ENCODE assay signal across 8 mouse cellular contexts in genomic region chr8:120828279-120828678, GRCm38 (mm10).
A peak's percentile ranks its signal among the peaks of the same experiment; 100 is the strongest.
DNase-seq lines count a peak whose midpoint lies in the region; ATAC-seq and TF ChIP-seq lines count a peak whose summit lies in the region.

No protein-coding gene starts in this region.

- DNase-seq in forebrain, postnatal 0 days, result no peak
- DNase-seq in ovary, postnatal 14 days (ENCODE audit: low spot score), result peak; percentile 35
- no peak for DNase-seq in ovary, adult 18-20 months (ENCODE audit: low spot score)
- DNase-seq in cerebellum, postnatal 25 days, result peak; percentile 40 to 56
- DNase-seq in lung, postnatal 0 days (ENCODE audit: low spot score), result no peak
- peak; percentile 74 for DNase-seq in stomach, postnatal 0 days (ENCODE audit: low spot score)
- DNase-seq in hindbrain, embryonic 14.5 days (ENCODE audit: low spot score), result no peak

- H3K9me3 ChIP-seq in forebrain, postnatal 0 days (ENCODE audit: low read length), result no peaks in the 10 kb centered on the region
- no peaks in the 10 kb centered on the region for H3K9me3 ChIP-seq in forebrain, embryonic 15.5 days
- H3K9me3 ChIP-seq in lung, postnatal 0 days (ENCODE audit: low read length), result no peaks in the 10 kb centered on the region
- H3K9me3 ChIP-seq in stomach, postnatal 0 days (ENCODE audit: control insufficient read depth, low read length), result no peaks in the 10 kb centered on the region
- H3K9me3 ChIP-seq in hindbrain, embryonic 14.5 days (ENCODE audit: control insufficient read depth, low read length), result no peaks in the 10 kb centered on the region; the same call in 1 of the 2 replicates

- no peak overlapping the region for H3K9ac ChIP-seq in forebrain, postnatal 0 days
- no peak overlapping the region for H3K9ac ChIP-seq in forebrain, embryonic 15.5 days (replicated peaks)
- H3K9ac ChIP-seq in lung, postnatal 0 days (replicated peaks; ENCODE audit: low read depth), result no peak overlapping the region
- H3K9ac ChIP-seq in stomach, postnatal 0 days (ENCODE audit: low read length), result no peak overlapping the region
- no peak overlapping the region for H3K9ac ChIP-seq in hindbrain, embryonic 14.5 days

- no peak overlapping the region for H3K4me3 ChIP-seq in forebrain, postnatal 0 days (ENCODE audit: low read depth, low read length)
- H3K4me3 ChIP-seq in forebrain, embryonic 15.5 days, result no peak overlapping the region
- H3K4me3 ChIP-seq in lung, postnatal 0 days (ENCODE audit: low read depth, low read length), result no peak overlapping the region
- no peak overlapping the region for H3K4me3 ChIP-seq in stomach, postnatal 0 days (ENCODE audit: low read depth, low read length)
- H3K4me3 ChIP-seq in hindbrain, embryonic 14.5 days (replicated peaks; ENCODE audit: low read length), result no peak overlapping the region

- H3K27me3 ChIP-seq in forebrain, postnatal 0 days (ENCODE audit: insufficient read depth, low read length), result no peaks in the 10 kb centered on the region
- H3K27me3 ChIP-seq in forebrain, embryonic 15.5 days, result no peaks in the 10 kb centered on the region; the same call in 1 of the 2 replicates
- no peaks in the 10 kb centered on the region for H3K27me3 ChIP-seq in lung, postnatal 0 days (replicated peaks; ENCODE audit: insufficient read depth, low read length)
- H3K27me3 ChIP-seq in stomach, postnatal 0 days (ENCODE audit: control insufficient read depth, insufficient read depth, low read length), result no peaks in the 10 kb centered on the region
- no peaks in the 10 kb centered on the region for H3K27me3 ChIP-seq in hindbrain, embryonic 14.5 days (ENCODE audit: control insufficient read depth, insufficient read depth, low read length)

- TF ChIP-seq CTCF in forebrain, postnatal 0 days (IDR thresholded peaks at IDR 0.05; ENCODE audit: low read depth), result peak; percentile 81
- peak; percentile 96 for TF ChIP-seq CTCF in lung, postnatal 0 days (IDR thresholded peaks at IDR 0.05)
- TF ChIP-seq CTCF in stomach, postnatal 0 days (IDR thresholded peaks at IDR 0.05; ENCODE audit: low read depth), result peak; percentile 94

- no peaks in the 10 kb centered on the region for H3K36me3 ChIP-seq in forebrain, postnatal 0 days (ENCODE audit: insufficient read depth)
- H3K36me3 ChIP-seq in forebrain, embryonic 15.5 days, result no peaks in the 10 kb centered on the region
- no peaks in the 10 kb centered on the region for H3K36me3 ChIP-seq in lung, postnatal 0 days (ENCODE audit: insufficient read depth, low read length)
- H3K36me3 ChIP-seq in stomach, postnatal 0 days (ENCODE audit: control insufficient read depth, insufficient read depth, low read length), result no peaks in the 10 kb centered on the region
- no peaks in the 10 kb centered on the region for H3K36me3 ChIP-seq in hindbrain, embryonic 14.5 days (replicated peaks; ENCODE audit: control insufficient read depth, insufficient read depth)

- ATAC-seq in forebrain, postnatal 0 days, result no peak
- no peak for ATAC-seq in forebrain, embryonic 15.5 days (replicated peaks)
- ATAC-seq in lung, postnatal 0 days, result no peak
- peak; percentile 22; the same call in 1 of the 2 replicates for ATAC-seq in stomach, postnatal 0 days (ENCODE audit: low FRiP score, low TSS enrichment)
- no peak for ATAC-seq in hindbrain, embryonic 14.5 days (ENCODE audit: low FRiP score)

- H3K27ac ChIP-seq in forebrain, postnatal 0 days (ENCODE audit: low read depth, low read length), result no peak overlapping the region
- H3K27ac ChIP-seq in forebrain, embryonic 15.5 days (replicated peaks), result no peak overlapping the region
- H3K27ac ChIP-seq in lung, postnatal 0 days (ENCODE audit: low read length), result no peak overlapping the region
- H3K27ac ChIP-seq in stomach, postnatal 0 days (replicated peaks), result no peak overlapping the region
- H3K27ac ChIP-seq in hindbrain, embryonic 14.5 days, result no peak overlapping the region

- WGBS in forebrain, postnatal 0 days, result 11% methylated on average over 14 of the region's 14 CpGs
- WGBS in forebrain, embryonic 15.5 days, result 13% methylated on average over 14 of the region's 14 CpGs
- 27% methylated on average over 14 of the region's 14 CpGs for WGBS in lung, postnatal 0 days
- 23% methylated on average over 14 of the region's 14 CpGs for WGBS in stomach, postnatal 0 days
- WGBS in hindbrain, embryonic 14.5 days, result 11% methylated on average over 14 of the region's 14 CpGs

- no peaks in the 10 kb centered on the region for H3K4me1 ChIP-seq in forebrain, postnatal 0 days (ENCODE audit: insufficient read depth)
- H3K4me1 ChIP-seq in forebrain, embryonic 15.5 days, result no peaks in the 10 kb centered on the region
- H3K4me1 ChIP-seq in lung, postnatal 0 days (ENCODE audit: insufficient read depth, low read depth, low read length), result no peaks in the 10 kb centered on the region
- no peaks in the 10 kb centered on the region for H3K4me1 ChIP-seq in stomach, postnatal 0 days (replicated peaks; ENCODE audit: control insufficient read depth, insufficient read depth)
- 0 out of 2 replicates have a peak, but pooled peaks cover 3% of the 10 kb centered on the region for H3K4me1 ChIP-seq in hindbrain, embryonic 14.5 days (replicated peaks; ENCODE audit: control insufficient read depth, insufficient read depth, low read length)

- no peak for TF ChIP-seq EP300 in lung, postnatal 0 days (IDR thresholded peaks at IDR 0.05)
- no peak for TF ChIP-seq EP300 in stomach, postnatal 0 days (optimal IDR thresholded peaks at IDR 0.05)

- H3K4me2 ChIP-seq in forebrain, postnatal 0 days (ENCODE audit: low read depth), result no peak overlapping the region
- H3K4me2 ChIP-seq in forebrain, embryonic 15.5 days (replicated peaks), result no peak overlapping the region
- no peak overlapping the region for H3K4me2 ChIP-seq in lung, postnatal 0 days (replicated peaks; ENCODE audit: low read depth, low read length)
- H3K4me2 ChIP-seq in stomach, postnatal 0 days (replicated peaks; ENCODE audit: low read depth), result no peak overlapping the region
- H3K4me2 ChIP-seq in hindbrain, embryonic 14.5 days (replicated peaks), result no peak overlapping the region

Comparison
In these comparisons a context has a peak if more than half of its experiments do, and no peak if none do; other contexts are left out.
1. DNase-seq: peak in ovary, postnatal 14 days (single experiment), cerebellum, postnatal 25 days (2 of 2) and stomach, postnatal 0 days (single experiment); none in forebrain, postnatal 0 days (single experiment), ovary, adult 18-20 months (single experiment), lung, postnatal 0 days (single experiment) and hindbrain, embryonic 14.5 days (single experiment).
2. Peak in every context shown above with its lines, with median percentiles within 50 percentile points of each other: CTCF ChIP-seq.